Mouse (Mus musculus): ENCODE data around the gene Bloc1s1. TPM values are rescaled to one million over a fixed set of nuclear protein-coding genes. Genes with fewer than 3 reads are reported as not detected.
A peak's percentile ranks its signal among the peaks of the same experiment; 100 is the strongest.

Gene Bloc1s1
- total RNA-seq, 2 experiments from 2014 or later, result 71.5 to 78.7 TPM

- DNase-seq (ENCODE audit: low spot score in 2 of 2), result peak; percentile 93 to 96
- intact Hi-C loops (cut with DNase I), result no loop called here
These were observed 10.6 kb downstream of the Bloc1s1 start for GRCm38 (mm10) chr10:128913219-128913618.

- intact Hi-C loops (cut with DNase I), result no loop called here
- DNase-seq (ENCODE audit: low spot score in 2 of 2), result no peak
These were observed 11.0 kb downstream of the Bloc1s1 start for GRCm38 (mm10) chr10:128912791-128913190.

- intact Hi-C loops (cut with DNase I), result no loop called here
- no peak for DNase-seq (ENCODE audit: low spot score in 2 of 2)
These were observed 11.6 kb downstream of the Bloc1s1 start for GRCm38 (mm10) chr10:128912268-128912667.

- intact Hi-C loops (cut with DNase I), result no loop called here
- DNase-seq (ENCODE audit: low spot score in 2 of 2), result no peak
These were observed 12.4 kb downstream of the Bloc1s1 start for GRCm38 (mm10) chr10:128911430-128911829.

- DNase-seq (ENCODE audit: low spot score in 2 of 2), result peak in 1 of 2 experiments; percentile 49
- intact Hi-C loops (cut with DNase I), result no loop called here
These were observed 13.6 kb downstream of the Bloc1s1 start for GRCm38 (mm10) chr10:128910066-128910841.

- intact Hi-C loops (cut with DNase I), result no loop called here
These were observed 14.2 kb downstream of the Bloc1s1 start for GRCm38 (mm10) chr10:128909567-128910028.

GRCm38 (mm10) chr10:128908778-128909448 lies 14.9 kb downstream of the Bloc1s1 start:
- DNase-seq (ENCODE audit: low spot score in 2 of 2), result no peak
- intact Hi-C loops (cut with DNase I), result no loop called here

More at GRCm38 (mm10) chr10:128909567-128910028, 14.2 kb downstream of the Bloc1s1 start:
- DNase-seq (ENCODE audit: low spot score in 2 of 2), result peak; percentile 67

- intact Hi-C loops (cut with DNase I), result no loop called here
These were observed 19.0 kb downstream of the Bloc1s1 start for GRCm38 (mm10) chr10:128904812-128905211.

GRCm38 (mm10) chr10:128902409-128902988 lies 21.3 kb downstream of the Bloc1s1 start:
- intact Hi-C loops (cut with DNase I), result no loop called here
- DNase-seq (ENCODE audit: low spot score in 2 of 2), result no peak

More at GRCm38 (mm10) chr10:128904812-128905211, 19.0 kb downstream of the Bloc1s1 start:
- DNase-seq (ENCODE audit: low spot score in 2 of 2), result no peak

GRCm38 (mm10) chr10:128901409-128901808 lies 22.4 kb downstream of the Bloc1s1 start:
- no peak for DNase-seq (ENCODE audit: low spot score in 2 of 2)

GRCm38 (mm10) chr10:128900698-128901097 lies 23.1 kb downstream of the Bloc1s1 start, which contains the start of gene Cd63:
Gene Cd63 (plus strand): TSS chr10:128900989.
- no peak for DNase-seq (ENCODE audit: low spot score in 2 of 2)
- intact Hi-C loops (cut with DNase I), result no loop called here

More at GRCm38 (mm10) chr10:128901409-128901808, 22.4 kb downstream of the Bloc1s1 start:
- intact Hi-C loops (cut with DNase I), result no loop called here

- intact Hi-C loops (cut with DNase I), result loop anchor here (10.0 kb wide), 1 partner anchor 275 kb away; the partner anchor contains the start of gene Rps26
These were observed 23.9 kb downstream of the Bloc1s1 start for GRCm38 (mm10) chr10:128899759-128900490.

GRCm38 (mm10) chr10:128897501-128897900 lies 26.3 kb downstream of the Bloc1s1 start:
- intact Hi-C loops (cut with DNase I), result loop anchor here (10.0 kb wide), 1 partner anchor 273 kb away; the partner anchor contains the start of gene Rps26
- peak in 1 of 2 experiments; percentile 58 for DNase-seq (ENCODE audit: low spot score in 2 of 2)

More at GRCm38 (mm10) chr10:128899759-128900490, 23.9 kb downstream of the Bloc1s1 start:
- DNase-seq (ENCODE audit: low spot score in 2 of 2), result no peak

- intact Hi-C loops (cut with DNase I), result loop anchor here (10.0 kb wide), 1 partner anchor 272 kb away; the partner anchor contains the start of gene Rps26
These were observed 27.0 kb downstream of the Bloc1s1 start for GRCm38 (mm10) chr10:128896807-128897206.

GRCm38 (mm10) chr10:128895952-128896693 lies 27.7 kb downstream of the Bloc1s1 start:
- peak; percentile 52 to 66 for DNase-seq (ENCODE audit: low spot score in 2 of 2)

More at GRCm38 (mm10) chr10:128896807-128897206, 27.0 kb downstream of the Bloc1s1 start:
- DNase-seq (ENCODE audit: low spot score in 2 of 2), result no peak

GRCm38 (mm10) chr10:128895437-128895836 lies 28.4 kb downstream of the Bloc1s1 start:
- peak; percentile 89 for DNase-seq (ENCODE audit: low spot score in 2 of 2)
- intact Hi-C loops (cut with DNase I), result loop anchor here (2.0 to 10.0 kb wide), 2 partner anchors 51 to 271 kb away; partner anchors contain the start of gene Rps26

More at GRCm38 (mm10) chr10:128895952-128896693, 27.7 kb downstream of the Bloc1s1 start:
- intact Hi-C loops (cut with DNase I), result loop anchor here (2.0 to 10.0 kb wide), 2 partner anchors 51 to 271 kb away; partner anchors contain the start of gene Rps26

GRCm38 (mm10) chr10:128892246-128892645 lies 31.6 kb downstream of the Bloc1s1 start:
- intact Hi-C loops (cut with DNase I), result loop anchor here (5.0 to 10.0 kb wide), 2 partner anchors 150 to 267 kb away; partner anchors contain the start of genes Dgka and Rps26
- no peak for DNase-seq (ENCODE audit: low spot score in 2 of 2)
